Mouse (Mus musculus) cerebellum, postnatal 10 days (tissue): ENCODE results near the gene Plpp3.

ENCODE experiments used
- DNase-seq, 2 experiments: peaks; one replicate each; pipeline ENCODE4 v3.0.0; 2021; ENCODE audit warnings: mixed read lengths in 2 of 2

Plpp3 gene

GRCm38 (mm10) chr4:105157276-105158168 lies at the start of gene Plpp3:
Plpp3 (plus strand) TSS chr4:105157347.
- peak; percentile 58 to 72 for DNase-seq

GRCm38 (mm10) chr4:105107943-105108640 lies 49.1 kb upstream of the Plpp3 start:
- no peak for DNase-seq

GRCm38 (mm10) chr4:105108641-105109198 lies 48.4 kb upstream of the Plpp3 start:
- DNase-seq: no peak

- peak; percentile 84 to 86 for DNase-seq
Observed at GRCm38 (mm10) chr4:105109199-105109989, 47.8 kb upstream of the Plpp3 start, which contains the start of gene Prkaa2. Prkaa2 (minus strand) TSS chr4:105109890.

GRCm38 (mm10) chr4:105109990-105110683 lies 47.0 kb upstream of the Plpp3 start:
- peak; percentile 63 to 66 for DNase-seq

GRCm38 (mm10) chr4:105110684-105111035 lies 46.5 kb upstream of the Plpp3 start:
- peak; percentile 34 to 38 for DNase-seq

GRCm38 (mm10) chr4:105111770-105112169 lies 45.4 kb upstream of the Plpp3 start:
- no peak for DNase-seq

GRCm38 (mm10) chr4:105113042-105113441 lies 44.1 kb upstream of the Plpp3 start:
- DNase-seq: no peak

- DNase-seq: no peak
Observed at GRCm38 (mm10) chr4:105113468-105113867, 43.7 kb upstream of the Plpp3 start.

GRCm38 (mm10) chr4:105121081-105121480 lies 36.1 kb upstream of the Plpp3 start:
- peak; percentile 56 to 64 for DNase-seq

- DNase-seq: peak; percentile 85 to 87
Observed at GRCm38 (mm10) chr4:105122429-105122828, 34.7 kb upstream of the Plpp3 start.

GRCm38 (mm10) chr4:105129212-105129611 lies 27.9 kb upstream of the Plpp3 start:
- DNase-seq: no peak

- DNase-seq: no peak
Observed at GRCm38 (mm10) chr4:105131756-105132314, 25.3 kb upstream of the Plpp3 start.

GRCm38 (mm10) chr4:105133350-105134050 lies 23.6 kb upstream of the Plpp3 start:
- no peak for DNase-seq

- no peak for DNase-seq
Observed at GRCm38 (mm10) chr4:105149492-105149891, 7.7 kb upstream of the Plpp3 start.

GRCm38 (mm10) chr4:105151911-105152690 lies 5.0 kb upstream of the Plpp3 start:
- DNase-seq: peak; percentile 87

- DNase-seq: no peak
Observed at GRCm38 (mm10) chr4:105153227-105153626, 3.9 kb upstream of the Plpp3 start.

GRCm38 (mm10) chr4:105156281-105156680 lies 866 bp upstream of the Plpp3 start:
- no peak for DNase-seq

GRCm38 (mm10) chr4:105156955-105157275 lies 232 bp upstream of the Plpp3 start:
- peak in 1 of 2 experiments; percentile 39 for DNase-seq

- peak; percentile 82 to 84 for DNase-seq
Observed at GRCm38 (mm10) chr4:105158169-105158555, 1.0 kb downstream of the Plpp3 start.
